Mouse (Mus musculus): ENCODE data around the gene Cpeb4.
A peak's percentile ranks its signal among the peaks of the same experiment; 100 is the strongest.
"Not testable (repeated sequence)": the region's sequence is repeated elsewhere in the genome, so short reads cannot be mapped to it uniquely, and the experiment has no call there.

Gene Cpeb4

DNA sequence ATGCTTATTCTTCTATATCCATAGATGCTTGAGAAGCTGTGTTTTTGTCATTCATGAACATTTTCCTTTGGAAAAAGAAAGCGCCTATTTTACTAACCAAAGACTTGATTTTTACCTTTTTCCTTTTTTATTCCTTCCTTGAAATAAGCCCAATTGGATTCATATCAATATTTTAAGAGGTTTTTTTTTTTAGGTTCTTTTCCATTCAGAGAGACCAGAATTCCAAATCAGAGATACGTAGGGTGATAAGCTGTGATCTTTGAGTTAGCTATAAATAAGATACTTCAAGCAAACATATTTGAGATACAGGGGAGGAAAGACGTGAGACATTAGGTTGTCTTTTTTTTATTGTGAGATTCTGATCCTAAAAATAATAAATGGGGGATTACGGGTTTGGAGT lies at the start of gene Cpeb4:
Cpeb4 (plus strand) TSS at position 301 of the 400 bp plus-strand sequence.
- DNase-seq, result no peak

- DNase-seq, result no peak
Observed at GRCm38 (mm10) chr11:31822556-31822955, 49.5 kb upstream of the Cpeb4 start.

DNA sequence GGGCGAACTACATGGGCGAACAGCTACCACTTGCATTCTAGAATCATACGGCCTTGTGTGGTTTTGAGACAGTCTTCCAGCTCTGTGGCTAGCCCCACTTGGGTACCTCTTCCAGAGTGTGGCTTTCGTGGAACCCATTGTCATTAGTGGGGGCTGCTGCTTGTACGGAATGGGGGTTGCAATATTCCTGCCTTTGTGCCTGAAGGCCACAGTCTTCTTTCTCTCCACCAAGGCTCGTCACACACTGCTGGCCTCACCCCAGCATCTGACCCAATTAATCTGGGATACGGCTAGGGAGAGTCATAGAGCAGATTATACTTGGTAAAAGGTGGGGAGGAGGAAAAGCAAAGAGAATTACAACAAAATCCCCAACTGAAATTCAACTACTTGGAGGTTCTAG lies 48.5 kb upstream of the Cpeb4 start:
- DNase-seq, result no peak

DNA sequence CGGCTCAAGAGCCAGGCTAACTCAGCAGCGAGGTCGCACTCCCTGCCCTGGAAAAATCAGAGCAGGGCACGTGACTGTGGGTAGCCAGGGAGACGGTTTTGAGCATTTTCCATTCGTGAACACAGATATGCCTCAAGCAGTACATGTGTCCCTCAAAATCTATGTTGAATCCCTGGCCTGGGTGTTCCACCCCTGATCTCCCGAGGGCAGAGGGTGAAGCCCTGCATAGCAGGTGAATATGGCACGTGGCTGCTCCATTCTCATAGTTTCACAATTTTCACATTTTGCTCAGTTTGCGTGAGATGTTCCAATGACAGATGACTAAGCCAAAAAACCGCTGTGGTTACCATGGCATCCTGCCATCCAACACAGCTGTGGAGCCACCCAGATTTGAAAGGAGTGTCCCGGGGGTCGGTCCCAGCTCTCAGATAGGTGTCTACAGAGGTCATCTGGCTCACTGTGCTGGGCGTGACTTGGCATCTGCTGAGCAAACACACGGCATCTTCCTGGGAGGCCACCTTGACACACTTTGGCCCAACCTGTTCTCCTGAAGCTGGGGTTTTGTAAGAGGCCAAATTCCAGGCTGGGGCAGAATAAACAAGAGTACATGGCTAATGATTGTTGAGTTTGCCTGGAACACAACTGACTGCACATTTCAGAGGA lies 47.4 kb upstream of the Cpeb4 start:
- no peak for DNase-seq

DNA sequence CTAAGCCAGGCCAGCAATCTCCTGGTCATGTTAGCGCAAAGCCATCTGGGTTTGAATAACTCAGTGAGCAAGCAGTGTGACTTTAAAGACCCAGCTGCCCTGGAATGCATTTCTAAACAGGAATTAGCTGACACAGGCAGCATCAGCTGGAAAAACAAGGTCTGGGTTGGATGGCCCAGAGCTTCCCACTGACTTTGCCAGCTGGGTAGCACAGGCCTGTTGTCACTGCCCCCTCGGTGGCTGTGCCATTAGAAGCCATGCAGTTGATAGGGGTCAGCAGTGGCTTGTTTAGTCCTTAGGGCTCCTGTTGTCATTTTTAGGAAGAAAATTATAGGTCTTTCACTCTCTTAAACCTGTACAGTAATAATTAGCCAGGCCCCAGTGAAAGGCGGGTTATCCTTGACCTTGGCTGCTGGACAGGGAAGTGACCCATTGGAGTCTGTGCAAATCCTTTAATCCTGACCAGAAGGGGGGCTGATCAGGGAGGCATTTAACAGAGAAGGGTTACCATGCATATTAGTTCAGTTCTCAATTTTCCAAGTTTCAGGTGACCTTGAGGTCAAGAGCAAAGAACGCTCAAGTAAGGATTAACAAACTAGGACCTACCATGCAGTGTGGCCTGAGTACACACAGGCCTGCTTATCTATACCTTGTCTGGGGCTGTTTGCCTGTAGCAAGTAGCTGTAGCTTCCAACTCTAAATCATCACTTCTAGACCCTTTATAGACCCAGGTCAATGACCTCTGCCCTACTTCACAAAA lies 43.8 kb upstream of the Cpeb4 start:
- DNase-seq, result no peak

DNA sequence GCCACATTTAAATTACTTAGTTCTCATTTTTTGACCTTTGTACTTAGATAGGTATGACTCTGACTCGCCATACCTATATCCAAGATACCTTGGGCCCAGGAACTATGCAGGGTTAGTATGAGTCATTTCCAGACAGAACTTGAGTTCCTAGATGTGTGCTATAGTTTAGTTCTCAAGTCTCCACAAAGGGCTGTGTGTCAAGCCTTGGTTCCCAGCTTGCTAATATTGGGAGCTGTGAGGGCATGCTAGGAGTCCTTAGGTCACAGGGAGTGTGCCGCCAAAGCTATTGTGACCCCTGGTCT lies 43.3 kb upstream of the Cpeb4 start:
- no peak for DNase-seq

GRCm38 (mm10) chr11:31830213-31831151 lies 41.5 kb upstream of the Cpeb4 start:
- no peak for DNase-seq

DNA sequence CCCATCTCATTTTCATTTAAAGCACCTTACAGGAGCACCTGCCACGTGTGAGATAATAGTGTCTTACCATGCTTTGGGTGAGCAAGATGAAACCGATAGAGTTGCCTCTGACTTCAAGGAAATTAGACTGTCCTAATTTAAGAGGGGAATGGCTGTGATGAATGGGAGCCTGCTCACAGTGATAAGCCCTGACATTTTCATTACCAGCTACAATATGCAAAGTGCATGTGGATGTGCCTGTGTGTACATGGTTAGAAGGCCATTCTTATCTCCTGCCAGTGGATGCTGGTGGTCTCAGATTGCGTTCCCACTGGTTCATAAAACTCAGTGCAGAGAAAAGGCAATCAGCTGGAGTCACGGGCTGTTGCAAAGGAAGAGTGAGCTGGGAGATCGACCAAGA lies 40.6 kb upstream of the Cpeb4 start:
- DNase-seq, result no peak

DNA sequence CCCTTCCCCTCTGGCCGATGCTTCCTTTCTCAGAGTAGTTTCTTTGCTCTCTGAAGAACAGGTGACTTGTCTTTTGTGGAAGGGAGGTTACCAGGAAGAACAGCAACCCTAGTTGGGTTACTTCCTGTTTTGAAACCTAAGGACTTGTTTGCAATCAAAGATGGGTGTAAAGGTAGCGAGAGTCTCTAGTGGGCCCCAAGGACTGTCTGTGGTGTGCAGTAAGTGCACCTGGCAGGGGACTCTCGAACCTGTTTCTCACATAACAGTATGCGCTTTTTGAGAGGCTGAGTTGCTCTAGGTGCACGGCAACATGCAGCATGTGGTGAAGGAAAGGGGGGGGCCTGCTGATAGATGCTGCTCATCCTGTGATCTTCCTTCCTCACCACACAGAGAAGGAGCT lies 40.0 kb upstream of the Cpeb4 start:
- DNase-seq, result no peak

DNA sequence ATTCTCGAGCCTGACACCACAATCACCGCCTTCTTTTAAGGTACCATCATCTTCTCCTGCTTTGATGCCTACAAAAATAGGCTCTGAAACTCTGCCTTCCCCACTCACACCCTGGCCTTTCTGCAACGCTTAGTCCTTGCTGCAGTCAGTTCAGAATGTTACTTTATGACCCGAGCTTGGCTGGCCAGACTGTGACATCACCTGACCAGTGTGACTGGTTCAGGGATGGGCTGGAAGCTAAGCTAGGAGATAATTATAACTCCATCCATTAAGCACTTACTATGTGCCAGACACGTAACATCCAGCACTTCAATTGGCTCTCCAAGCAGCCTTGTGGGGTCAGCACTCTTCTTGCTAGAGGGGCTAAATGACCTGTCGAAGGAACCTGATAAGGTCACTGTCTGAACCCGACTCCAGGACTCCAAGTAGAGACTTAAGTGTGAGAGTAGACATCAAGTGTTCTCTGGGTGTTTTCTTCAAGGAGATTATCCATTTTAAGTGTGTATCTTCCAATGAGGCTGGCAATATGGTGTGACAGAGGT lies 39.5 kb upstream of the Cpeb4 start:
- no peak for DNase-seq

DNA sequence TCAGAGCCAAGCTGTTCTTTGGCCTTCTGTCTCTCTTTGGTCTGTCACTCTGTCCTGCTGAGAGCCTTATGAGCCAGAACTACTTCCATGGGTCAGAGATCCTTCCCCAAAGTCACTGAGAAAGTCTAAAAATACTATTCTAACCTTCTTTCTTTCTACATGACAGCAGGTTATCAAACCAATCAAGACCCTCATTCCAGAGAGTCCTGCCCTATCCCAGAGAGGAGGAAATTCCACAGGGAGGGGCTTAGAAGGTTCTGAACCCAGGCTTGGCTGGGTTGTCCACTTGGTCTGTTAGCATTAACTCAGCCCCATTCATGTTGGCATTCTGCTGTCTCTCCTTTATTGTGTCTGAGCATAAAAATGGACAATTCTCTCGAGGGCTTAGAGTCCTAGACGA lies 38.5 kb upstream of the Cpeb4 start:
- no peak for DNase-seq

DNA sequence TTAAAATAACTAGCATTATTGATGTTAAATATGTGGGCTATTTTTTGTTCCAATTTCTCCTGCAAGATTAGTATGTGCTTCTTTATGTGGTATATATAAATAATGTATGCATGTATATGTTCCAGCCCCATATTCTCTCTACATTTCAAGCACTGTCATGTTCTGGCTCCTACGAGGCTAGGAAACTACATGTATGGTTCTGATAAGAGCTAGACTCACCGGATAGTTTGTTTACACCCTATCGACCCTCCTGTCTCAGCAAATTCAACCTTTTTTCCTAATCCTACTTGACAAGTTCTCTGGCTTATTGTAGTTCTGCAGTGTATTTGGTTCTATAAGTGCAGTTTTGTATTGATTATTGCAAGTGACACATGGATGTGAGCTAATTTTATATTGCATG lies 36.7 kb upstream of the Cpeb4 start:
- DNase-seq, result no peak

GRCm38 (mm10) chr11:31837243-31837642 lies 34.8 kb upstream of the Cpeb4 start:
- no peak for DNase-seq

DNA sequence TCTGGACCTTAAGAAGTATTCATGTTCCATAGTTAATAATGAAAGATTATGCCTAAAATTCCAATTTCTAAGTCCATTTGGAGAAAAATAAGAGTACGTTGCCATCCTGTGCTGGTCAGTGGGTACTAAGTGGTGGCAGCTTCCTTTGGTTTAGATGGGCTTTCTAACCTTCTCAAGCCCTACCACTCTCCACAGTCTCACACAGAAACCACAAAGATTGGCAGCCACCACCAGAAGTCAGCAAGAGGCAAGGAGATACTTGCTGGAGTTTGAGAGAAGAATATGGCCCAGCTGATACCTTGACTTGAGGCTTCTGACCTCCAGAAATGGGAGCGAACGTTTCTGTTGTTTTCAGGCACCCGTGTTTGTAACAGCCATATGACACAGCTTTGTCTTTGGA lies 34.3 kb upstream of the Cpeb4 start:
- no peak for DNase-seq

GRCm38 (mm10) chr11:31838442-31839083 lies 33.4 kb upstream of the Cpeb4 start:
- DNase-seq, result peak; percentile 74

DNA sequence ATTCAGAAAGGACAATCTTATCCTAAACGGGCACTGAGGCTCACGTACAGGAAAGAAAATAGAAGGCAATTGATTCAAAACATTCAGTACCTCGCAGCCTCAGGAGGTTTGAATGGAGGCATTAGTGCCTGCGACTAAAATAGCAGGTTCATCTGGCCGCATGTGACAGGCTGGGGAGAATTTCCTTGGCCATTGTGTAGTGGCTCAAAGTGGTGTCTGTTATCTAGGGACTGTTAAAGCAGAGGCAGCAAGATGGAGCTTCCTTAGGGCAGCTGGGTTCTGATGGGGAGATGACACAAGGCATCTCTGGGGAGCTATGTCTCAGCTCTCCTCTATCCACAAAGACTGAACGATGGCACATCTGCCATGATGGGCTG lies 32.9 kb upstream of the Cpeb4 start:
- no peak for DNase-seq

- no peak for DNase-seq
Observed at GRCm38 (mm10) chr11:31842171-31842959, 29.6 kb upstream of the Cpeb4 start.

- DNase-seq, result no peak
Observed at GRCm38 (mm10) chr11:31843177-31843833, 28.7 kb upstream of the Cpeb4 start.

GRCm38 (mm10) chr11:31843834-31844188 lies 28.2 kb upstream of the Cpeb4 start:
- no peak for DNase-seq

DNA sequence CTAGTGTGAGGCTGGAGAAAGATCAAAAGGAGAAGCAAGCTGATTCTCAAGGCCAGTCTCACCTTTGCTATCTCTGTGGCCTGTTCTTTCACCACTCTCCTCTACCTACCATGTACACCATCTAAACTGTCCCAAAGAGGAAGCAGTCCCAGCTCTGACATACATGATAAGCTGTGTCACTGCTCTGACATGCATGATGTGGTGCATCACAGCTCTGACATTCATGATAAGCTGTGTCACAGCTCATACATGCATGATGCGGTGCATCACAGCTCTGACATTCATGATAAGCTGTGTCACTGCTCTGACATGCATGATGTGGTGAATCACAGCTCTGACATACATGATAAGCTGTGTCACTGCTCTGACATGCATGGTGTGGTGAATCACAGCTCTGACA lies 26.9 kb upstream of the Cpeb4 start:
- DNase-seq, result not testable (repeated sequence)

- DNase-seq, result no peak
Observed at GRCm38 (mm10) chr11:31846771-31847468, 25.1 kb upstream of the Cpeb4 start.

Measured in right cerebral cortex, postnatal 4 days (tissue).